Comparison of ENCODE assay signal across 8 mouse cellular contexts in genomic region chr10:60752040-60753020, GRCm38 (mm10). TPM values are rescaled to one million over a fixed set of nuclear protein-coding genes. Genes with fewer than 3 reads are reported as not detected.
DNase-seq lines count a peak whose midpoint lies in the region; ATAC-seq and TF ChIP-seq lines count a peak whose summit lies in the region.

Gene Slc29a3, minus strand, starts transcription at chr10:60752794.

- DNase-seq in A20 (ENCODE audit: low read depth, low spot score), result peak; percentile 95
- peak; percentile 93 to 95 for DNase-seq in heart, adult 9 months (ENCODE audit: low spot score in 2 of 2)
- peak; percentile 82 to 96 for DNase-seq in monocyte, adult 2 months (ENCODE audit: low read depth in 1 of 2, low spot score in 2 of 2)
- DNase-seq in spleen, postnatal 36 days (ENCODE audit: low spot score in 2 of 2), result peak; percentile 95 to 96

- peak within 1 kb of the TSS; percentile 44 for H3K27ac ChIP-seq in bone marrow macrophage, adult 2 months (ENCODE audit: insufficient read depth, low read depth, low read length)
- peak within 1 kb of the TSS; percentile 10; the same call in 1 of the 2 replicates for H3K27ac ChIP-seq in embryonic fibroblast, embryonic 13.5 days (ENCODE audit: insufficient read depth, low read length)
- peak within 1 kb of the TSS; percentile 85 for H3K27ac ChIP-seq in kidney, embryonic 14.5 days (ENCODE audit: low read depth, low read length)
- peak within 1 kb of the TSS; percentile 72 for H3K27ac ChIP-seq in limb, embryonic 15.5 days

- TF ChIP-seq CTCF in bone marrow macrophage, adult 2 months (IDR thresholded peaks at IDR 0.05; ENCODE audit: low read depth, low read length), result no peak
- no peak for TF ChIP-seq CTCF in embryonic fibroblast, embryonic 13.5 days (IDR thresholded peaks at IDR 0.05; ENCODE audit: borderline replicate concordance, insufficient read depth, low read length)

- peak within 1 kb of the TSS; percentile 60 for H3K4me2 ChIP-seq in kidney, embryonic 14.5 days (replicated peaks; ENCODE audit: low read depth, low read length)
- peak within 1 kb of the TSS; percentile 78 for H3K4me2 ChIP-seq in limb, embryonic 15.5 days

- TF ChIP-seq POLR2A in bone marrow macrophage, adult 2 months (IDR thresholded peaks at IDR 0.05; ENCODE audit: borderline replicate concordance, low read depth, low read length), result peak; percentile 82; the same call in 1 of the 2 replicates
- TF ChIP-seq POLR2A in embryonic fibroblast, embryonic 13.5 days (IDR thresholded peaks at IDR 0.05; ENCODE audit: low read depth, low read length), result peak; percentile 99

- H3K36me3 ChIP-seq in kidney, embryonic 14.5 days (ENCODE audit: control insufficient read depth, insufficient read depth, low read length), result no peaks in the 10 kb centered on the region
- H3K36me3 ChIP-seq in limb, embryonic 15.5 days, result peaks cover 16% of the 10 kb centered on the region

- peak within 1 kb of the TSS; percentile 79 for H3K9ac ChIP-seq in kidney, embryonic 14.5 days (ENCODE audit: low read depth, low read length)
- H3K9ac ChIP-seq in limb, embryonic 15.5 days, result peak within 1 kb of the TSS; percentile 57

- H3K4me1 ChIP-seq in bone marrow macrophage, adult 2 months (ENCODE audit: control insufficient read depth, insufficient read depth, low read length), result peaks cover 43% of the 10 kb centered on the region
- no peaks in the 10 kb centered on the region for H3K4me1 ChIP-seq in embryonic fibroblast, embryonic 13.5 days (ENCODE audit: control insufficient read depth, insufficient read depth, low read length)
- peaks cover 11% of the 10 kb centered on the region; the same call in 1 of the 2 replicates for H3K4me1 ChIP-seq in kidney, embryonic 14.5 days (ENCODE audit: control insufficient read depth, insufficient read depth, low read length)
- H3K4me1 ChIP-seq in limb, embryonic 15.5 days, result peaks cover 25% of the 10 kb centered on the region

- no peaks in the 10 kb centered on the region for H3K9me3 ChIP-seq in kidney, embryonic 14.5 days (ENCODE audit: control insufficient read depth, low read length)
- no peaks in the 10 kb centered on the region for H3K9me3 ChIP-seq in limb, embryonic 15.5 days

- ATAC-seq in kidney, embryonic 14.5 days (ENCODE audit: low FRiP score, low TSS enrichment), result peak; percentile 96
- ATAC-seq in limb, embryonic 15.5 days (ENCODE audit: insufficient number of reproducible peaks, low FRiP score, low TSS enrichment, low read depth), result peak; percentile 92

- 7% methylated on average over 40 of the region's 41 CpGs for WGBS in kidney, embryonic 14.5 days
- WGBS in limb, embryonic 15.5 days, result 9% methylated on average over 41 of the region's 41 CpGs

- H3K27me3 ChIP-seq in kidney, embryonic 14.5 days (ENCODE audit: control insufficient read depth, insufficient read depth, low read length), result no peaks in the 10 kb centered on the region
- no peaks in the 10 kb centered on the region for H3K27me3 ChIP-seq in limb, embryonic 15.5 days

- peak within 1 kb of the TSS; percentile 76 for H3K4me3 ChIP-seq in bone marrow macrophage, adult 2 months (ENCODE audit: insufficient read depth, low read length)
- peak within 1 kb of the TSS; percentile 70 for H3K4me3 ChIP-seq in embryonic fibroblast, embryonic 13.5 days (ENCODE audit: insufficient read depth, low read length)
- H3K4me3 ChIP-seq in kidney, embryonic 14.5 days (ENCODE audit: low read length), result peak within 1 kb of the TSS; percentile 68
- H3K4me3 ChIP-seq in limb, embryonic 15.5 days, result peak within 1 kb of the TSS; percentile 55

RNA-seq across cellular contexts. Expression of gene Slc29a3, which starts in this region (rescaled TPM):
- polyA plus RNA-seq in bone marrow macrophage, adult 2 months (2012; ENCODE audit: insufficient read depth, insufficient read length, missing spikeins), result 42.7 and 50.8 TPM in 2 replicates
- 21.3 and 23.5 TPM in 2 replicates for polyA plus RNA-seq in embryonic fibroblast, embryonic 13.5 days (2011; ENCODE audit: insufficient read length, low read depth, missing spikeins)
- 4.0 and 10.8 TPM in 2 replicates for polyA plus RNA-seq in kidney, embryonic 14.5 days (2014; fragmentation: Nextera tagmentation; extraction: Ambion mirVana)
- 16.0 and 17.9 TPM in 2 replicates for polyA plus RNA-seq in limb, embryonic 15.5 days (2015; fragmentation: Nextera tagmentation; extraction: Ambion mirVana)

Comparison
In these comparisons a context has a peak if more than half of its experiments do, and no peak if none do; other contexts are left out.
1. Peak in every context shown above with its lines: DNase-seq, ATAC-seq, H3K4me3 ChIP-seq and H3K27ac ChIP-seq.
2. H3K27ac ChIP-seq: peak in every context shown above with its lines; median percentile 85 in kidney, embryonic 14.5 days; 72 in limb, embryonic 15.5 days; 44 in bone marrow macrophage, adult 2 months; 10 in embryonic fibroblast, embryonic 13.5 days.